Mouse (Mus musculus): ENCODE results near the gene Magi3.

DNA sequence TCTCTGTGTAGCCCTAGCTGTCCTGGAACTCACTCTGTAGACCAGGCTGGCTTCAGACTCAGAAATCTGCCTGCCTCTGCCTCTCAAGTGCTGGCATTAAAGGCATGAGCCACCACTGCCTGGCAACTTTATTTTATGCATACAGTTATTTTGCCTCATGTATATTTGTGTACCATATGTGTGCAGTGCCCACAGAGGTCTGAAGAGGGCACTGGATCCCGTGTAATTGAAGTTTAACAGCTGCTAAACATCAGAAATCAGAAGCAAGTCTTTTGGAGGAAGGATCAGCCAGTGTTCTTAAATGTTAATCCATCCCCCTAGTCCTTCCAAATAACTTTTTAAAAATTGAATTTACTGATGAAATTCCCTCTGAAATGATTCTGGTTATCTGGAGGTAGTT, 125.5 kb downstream of the Magi3 start:
- TF ChIP-seq CTCF (IDR thresholded peaks at IDR 0.05; ENCODE audit: control insufficient read depth, insufficient read depth, insufficient replicate concordance, low read depth, low read length) (no peak), POLR2A (IDR thresholded peaks at IDR 0.05; ENCODE audit: control insufficient read depth, low read depth, low read length) (no peak)
